Mouse (Mus musculus) mouse embryonic stem cell (cell line): ENCODE data around the gene Chmp4b.

Experiments used
- in situ Hi-C, 2 experiments: fragments of 300-500 bp; cut with MboI; formaldehyde crosslinking; loops; 1 replicate in 1 of 2; 3 replicates in 1 of 2; pipeline ENCODE4 v1.14.3; 2019 to 2020; ENCODE audit warnings: low sequenced_read_pairs in 2 of 2, low pct_unique_long_range_greater_than_20kb in 1 of 2, mixed read lengths in 1 of 2; ENCODE audit not compliant: unreplicated experiment in 1 of 2

Gene Chmp4b

GRCm38 (mm10) chr2:154651363-154651762, at the start of gene Chmp4b:
Gene Chmp4b (plus strand): TSS chr2:154651705.
- in situ Hi-C loops: no loop called here

GRCm38 (mm10) chr2:154603007-154603637, 48.4 kb upstream of the Chmp4b start:
- in situ Hi-C loops: no loop called here

GRCm38 (mm10) chr2:154603638-154604153, 47.8 kb upstream of the Chmp4b start, which contains the start of gene Pxmp4:
Gene Pxmp4 (minus strand): TSS chr2:154603708.
- in situ Hi-C loops: no loop called here

- in situ Hi-C loops: no loop called here
Measured at GRCm38 (mm10) chr2:154604156-154604555, 47.3 kb upstream of the Chmp4b start.

GRCm38 (mm10) chr2:154606965-154607364, 44.5 kb upstream of the Chmp4b start:
- in situ Hi-C loops: no loop called here

- in situ Hi-C loops: no loop called here
Measured at GRCm38 (mm10) chr2:154609050-154609767, 42.3 kb upstream of the Chmp4b start.

GRCm38 (mm10) chr2:154613118-154614115, 38.1 kb upstream of the Chmp4b start, which contains the start of the genes Zfp341 and 4930519P11Rik:
Gene Zfp341 (plus strand): TSS chr2:154613297.
Gene 4930519P11Rik (minus strand): TSS chr2:154613437.
- in situ Hi-C loops: no loop called here

GRCm38 (mm10) chr2:154614841-154615576, 36.5 kb upstream of the Chmp4b start:
- in situ Hi-C loops: no loop called here

- in situ Hi-C loops: no loop called here
Measured at GRCm38 (mm10) chr2:154615674-154616073, 35.8 kb upstream of the Chmp4b start.

GRCm38 (mm10) chr2:154617061-154617460, 34.4 kb upstream of the Chmp4b start:
- in situ Hi-C loops: no loop called here

- in situ Hi-C loops: no loop called here
Measured at GRCm38 (mm10) chr2:154621684-154622083, 29.8 kb upstream of the Chmp4b start.

- in situ Hi-C loops: no loop called here
Measured at GRCm38 (mm10) chr2:154624137-154624536, 27.4 kb upstream of the Chmp4b start.

- in situ Hi-C loops: no loop called here
Measured at GRCm38 (mm10) chr2:154630531-154630930, 21.0 kb upstream of the Chmp4b start.

- in situ Hi-C loops: no loop called here
Measured at GRCm38 (mm10) chr2:154632203-154632780, 19.2 kb upstream of the Chmp4b start.

- in situ Hi-C loops: no loop called here
Measured at GRCm38 (mm10) chr2:154633039-154633742, 18.3 kb upstream of the Chmp4b start.

GRCm38 (mm10) chr2:154633876-154634644, 17.4 kb upstream of the Chmp4b start:
- in situ Hi-C loops: no loop called here
